Mouse (Mus musculus): ENCODE data around the gene Rims3. TPM values are rescaled to one million over a fixed set of nuclear protein-coding genes. Genes with fewer than 3 reads are reported as not detected.

Rims3 gene
- polyA plus RNA-seq, 1 experiment from 2014 or later: 10.7 TPM

- 77% methylated on average over 5 of the region's 5 CpGs for WGBS
- Histone ChIP-seq H3K4me1 (no peaks in the 10 kb centered on the region), H3K4me2 (replicated peaks) (no peak overlapping the region), H3K27ac (replicated peaks) (no peak overlapping the region), H3K36me3 (no peaks in the 10 kb centered on the region), H3K9me3 (no peaks in the 10 kb centered on the region), H3K4me3 (no peak overlapping the region), H3K27me3 (no peaks in the 10 kb centered on the region), H3K9ac (replicated peaks) (no peak overlapping the region)
- no peak for ATAC-seq (replicated peaks)
Measured at GRCm38 (mm10) chr4:120905644-120906043, 51.0 kb downstream of the Rims3 start.

GRCm38 (mm10) chr4:120909558-120910150, 55.0 kb downstream of the Rims3 start:
- 32% methylated on average over 15 of the region's 15 CpGs for WGBS
- H3K27ac ChIP-seq (replicated peaks): no peak overlapping the region

DNA sequence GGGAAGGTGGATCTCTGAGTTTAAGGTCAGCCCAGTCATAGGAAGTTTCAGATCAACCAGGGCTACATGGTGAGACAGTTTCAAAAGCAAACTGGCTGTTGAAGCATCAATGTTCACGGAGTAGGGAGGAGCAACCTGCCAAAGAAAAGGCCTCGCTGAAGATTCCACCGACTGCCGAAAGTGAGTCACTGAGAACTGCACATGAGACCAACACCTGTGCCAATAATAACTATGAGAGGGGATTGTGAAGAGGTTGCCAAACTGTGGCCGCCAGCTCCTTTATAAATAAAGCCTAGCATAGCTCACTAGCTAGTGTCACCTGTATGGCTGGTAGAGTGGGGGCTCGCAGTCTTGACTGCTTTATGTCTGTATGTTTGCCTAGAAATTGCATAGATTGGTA, 56.5 kb downstream of the Rims3 start:
- H3K4me3 ChIP-seq: no peak overlapping the region
- no peaks in the 10 kb centered on the region for H3K36me3 ChIP-seq
- H3K4me1 ChIP-seq: no peaks in the 10 kb centered on the region
- no peaks in the 10 kb centered on the region for H3K9me3 ChIP-seq
- no peak overlapping the region for H3K9ac ChIP-seq (replicated peaks)
- no peak overlapping the region for H3K27ac ChIP-seq (replicated peaks)
- no peak for ATAC-seq (replicated peaks)
- H3K4me2 ChIP-seq (replicated peaks): no peak overlapping the region
- 82% methylated on average over 6 of the region's 6 CpGs for WGBS
- no peaks in the 10 kb centered on the region for H3K27me3 ChIP-seq

More at GRCm38 (mm10) chr4:120909558-120910150, 55.0 kb downstream of the Rims3 start:
- no peaks in the 10 kb centered on the region for H3K9me3 ChIP-seq
- no peaks in the 10 kb centered on the region for H3K27me3 ChIP-seq
- H3K36me3 ChIP-seq: no peaks in the 10 kb centered on the region
- no peak; the same call in 1 of the 2 replicates for ATAC-seq (replicated peaks)
- no peak overlapping the region for H3K4me2 ChIP-seq (replicated peaks)
- no peak overlapping the region for H3K9ac ChIP-seq (replicated peaks)
- no peak overlapping the region for H3K4me3 ChIP-seq
- no peaks in the 10 kb centered on the region for H3K4me1 ChIP-seq

DNA sequence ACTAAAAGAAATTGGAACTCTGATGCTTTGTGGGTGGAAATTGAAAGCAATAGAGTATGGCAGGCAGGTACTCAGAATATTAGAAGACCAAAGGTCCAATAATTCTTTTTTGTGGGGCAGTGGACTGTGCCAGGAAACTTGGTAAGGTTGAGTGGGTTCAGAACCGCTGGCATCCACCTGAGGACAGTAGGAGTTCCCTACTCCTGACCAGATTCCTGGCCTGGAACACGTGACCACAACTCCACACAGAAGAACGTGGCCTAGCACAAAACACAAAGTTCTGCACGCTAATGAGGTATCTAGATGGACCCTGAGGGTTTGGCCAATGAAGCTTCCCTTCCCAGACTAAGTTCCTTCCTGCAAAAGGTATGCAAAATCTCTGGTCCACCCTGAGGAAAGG, 58.2 kb downstream of the Rims3 start:
- WGBS: 50% methylated on average over 4 of the region's 4 CpGs
- ATAC-seq (replicated peaks): no peak

GRCm38 (mm10) chr4:120913443-120913842, 58.8 kb downstream of the Rims3 start:
- no peak overlapping the region for H3K9ac ChIP-seq (replicated peaks)
- H3K4me1 ChIP-seq: no peaks in the 10 kb centered on the region
- H3K27me3 ChIP-seq: no peaks in the 10 kb centered on the region
- no peaks in the 10 kb centered on the region for H3K36me3 ChIP-seq
- 65% methylated on average over 8 of the region's 8 CpGs for WGBS
- ATAC-seq (replicated peaks): no peak
- H3K4me2 ChIP-seq (replicated peaks): no peak overlapping the region
- no peak overlapping the region for H3K27ac ChIP-seq (replicated peaks)
- no peak overlapping the region for H3K4me3 ChIP-seq
- no peaks in the 10 kb centered on the region for H3K9me3 ChIP-seq

More for the DNA sequence above, 58.2 kb downstream of the Rims3 start:
- no peak overlapping the region for H3K4me2 ChIP-seq (replicated peaks)
- H3K9ac ChIP-seq (replicated peaks): no peak overlapping the region
- no peaks in the 10 kb centered on the region for H3K27me3 ChIP-seq
- no peaks in the 10 kb centered on the region for H3K9me3 ChIP-seq
- H3K36me3 ChIP-seq: no peaks in the 10 kb centered on the region
- no peak overlapping the region for H3K27ac ChIP-seq (replicated peaks)
- H3K4me3 ChIP-seq: no peak overlapping the region
- no peaks in the 10 kb centered on the region for H3K4me1 ChIP-seq

- Histone ChIP-seq H3K27ac (replicated peaks) (no peak overlapping the region), H3K4me3 (no peak overlapping the region), H3K9me3 (no peaks in the 10 kb centered on the region), H3K36me3 (no peaks in the 10 kb centered on the region), H3K4me1 (no peaks in the 10 kb centered on the region), H3K9ac (replicated peaks) (no peak overlapping the region), H3K27me3 (no peaks in the 10 kb centered on the region), H3K4me2 (replicated peaks) (no peak overlapping the region)
- ATAC-seq (replicated peaks): no peak
- WGBS: 93% methylated on average over 1 of the region's 1 CpGs
Measured at GRCm38 (mm10) chr4:120913861-120914260, 59.2 kb downstream of the Rims3 start.

GRCm38 (mm10) chr4:120914501-120914900, 59.9 kb downstream of the Rims3 start:
- Histone ChIP-seq H3K4me3 (no peak overlapping the region), H3K36me3 (no peaks in the 10 kb centered on the region; the same call in 1 of the 2 replicates), H3K9me3 (no peaks in the 10 kb centered on the region), H3K4me2 (replicated peaks) (no peak overlapping the region), H3K27me3 (no peaks in the 10 kb centered on the region), H3K9ac (replicated peaks) (no peak overlapping the region), H3K4me1 (no peaks in the 10 kb centered on the region), H3K27ac (replicated peaks) (no peak overlapping the region)
- WGBS: 73% methylated on average over 4 of the region's 4 CpGs
- no peak for ATAC-seq (replicated peaks)

DNA sequence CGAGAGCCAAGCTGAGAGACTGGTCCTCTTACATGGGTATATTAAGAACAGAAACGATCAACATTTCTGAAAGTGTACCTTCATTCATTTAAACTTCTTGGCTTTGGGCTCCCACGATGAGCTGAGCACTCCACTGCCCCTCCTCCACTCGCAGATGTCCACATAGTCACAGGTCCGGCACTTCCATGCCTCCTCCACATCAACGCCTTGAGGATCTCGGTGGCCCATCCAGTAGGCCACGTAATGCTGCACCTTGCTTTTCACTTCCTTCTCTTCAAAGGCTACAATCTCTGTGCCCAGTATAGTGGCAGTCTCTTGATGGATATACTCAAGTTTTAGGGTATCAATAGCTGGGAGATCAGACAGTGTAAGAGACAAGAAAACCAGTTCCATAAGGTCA, 66.8 kb downstream of the Rims3 start:
- Histone ChIP-seq H3K9me3 (peaks cover 14% of the 10 kb centered on the region; the same call in 1 of the 2 replicates), H3K4me3 (no peak overlapping the region), H3K4me1 (peaks cover 18% of the 10 kb centered on the region), H3K36me3 (peaks cover 30% of the 10 kb centered on the region), H3K27me3 (no peaks in the 10 kb centered on the region), H3K27ac (replicated peaks) (no peak overlapping the region), H3K4me2 (replicated peaks) (no peak overlapping the region), H3K9ac (replicated peaks) (no peak overlapping the region)
- 97% methylated on average over 8 of the region's 8 CpGs for WGBS
- no peak for ATAC-seq (replicated peaks)

DNA sequence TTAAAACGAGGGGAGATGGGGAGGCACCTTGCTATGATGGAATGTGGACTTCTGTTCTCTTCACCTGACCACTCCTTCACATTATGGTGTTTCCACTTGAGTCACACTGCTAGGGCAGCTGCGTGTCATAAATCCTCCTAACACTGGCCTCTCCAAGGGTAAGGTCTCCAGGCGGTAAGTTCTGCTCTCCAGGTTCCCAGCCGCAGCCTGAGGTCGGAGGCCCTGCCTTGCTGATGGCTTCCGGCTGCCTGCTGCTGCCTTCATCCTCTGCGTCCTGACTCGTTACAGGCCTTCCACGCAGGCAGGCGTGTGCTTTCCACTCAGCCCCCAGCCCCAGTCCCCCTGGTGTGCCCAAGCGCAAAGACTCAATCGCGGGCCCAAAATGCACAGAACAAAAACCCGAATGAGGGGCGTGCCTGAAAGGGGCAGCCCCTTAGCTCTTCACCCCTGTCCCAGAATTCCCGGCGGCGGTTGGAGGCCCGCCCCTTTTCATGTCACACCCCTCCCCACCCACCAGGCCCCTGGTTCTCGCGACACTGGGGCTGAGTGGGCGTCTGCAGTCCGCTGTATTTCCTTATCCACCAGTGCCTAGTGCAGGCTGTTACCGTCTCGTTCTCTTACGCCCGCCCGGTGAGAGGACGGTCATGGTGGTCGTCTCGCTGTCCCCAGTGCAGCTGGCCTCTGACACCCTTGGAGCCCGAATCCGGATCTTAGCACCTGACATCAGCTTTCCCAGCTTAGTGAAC, 70.1 kb downstream of the Rims3 start, which contains the start of gene Exo5:
Gene Exo5 (minus strand): TSS at position 464 of the 746 bp plus-strand sequence.
- peaks cover 30% of the 10 kb centered on the region for H3K36me3 ChIP-seq
- peak within 1 kb of the TSS; percentile 68 for H3K4me2 ChIP-seq (replicated peaks)
- peak within 1 kb of the TSS; percentile 64 for H3K4me3 ChIP-seq
- under 1% methylated on average over 33 of the region's 33 CpGs for WGBS
- H3K9me3 ChIP-seq: peaks cover 14% of the 10 kb centered on the region; the same call in 1 of the 2 replicates
- H3K9ac ChIP-seq (replicated peaks): peak within 1 kb of the TSS; percentile 74
- no peaks in the 10 kb centered on the region for H3K27me3 ChIP-seq
- peak within 1 kb of the TSS; percentile 90 for H3K27ac ChIP-seq (replicated peaks)
- ATAC-seq (replicated peaks): peak; percentile 98
- H3K4me1 ChIP-seq: peaks cover 18% of the 10 kb centered on the region

GRCm38 (mm10) chr4:120925386-120925785, 70.8 kb downstream of the Rims3 start:
- peak overlapping the region; percentile 90 for H3K27ac ChIP-seq (replicated peaks)
- no peaks in the 10 kb centered on the region for H3K27me3 ChIP-seq
- H3K4me2 ChIP-seq (replicated peaks): peak overlapping the region; percentile 68
- H3K4me3 ChIP-seq: peak overlapping the region; percentile 64
- WGBS: 26% methylated on average over 3 of the region's 3 CpGs
- peaks cover 14% of the 10 kb centered on the region; the same call in 1 of the 2 replicates for H3K9me3 ChIP-seq
- H3K36me3 ChIP-seq: peaks cover 25% of the 10 kb centered on the region
- H3K9ac ChIP-seq (replicated peaks): peak overlapping the region; percentile 74
- 0 out of 2 replicates have a peak, but pooled peaks have one; percentile 38 for ATAC-seq (replicated peaks)
- peaks cover 18% of the 10 kb centered on the region for H3K4me1 ChIP-seq

DNA sequence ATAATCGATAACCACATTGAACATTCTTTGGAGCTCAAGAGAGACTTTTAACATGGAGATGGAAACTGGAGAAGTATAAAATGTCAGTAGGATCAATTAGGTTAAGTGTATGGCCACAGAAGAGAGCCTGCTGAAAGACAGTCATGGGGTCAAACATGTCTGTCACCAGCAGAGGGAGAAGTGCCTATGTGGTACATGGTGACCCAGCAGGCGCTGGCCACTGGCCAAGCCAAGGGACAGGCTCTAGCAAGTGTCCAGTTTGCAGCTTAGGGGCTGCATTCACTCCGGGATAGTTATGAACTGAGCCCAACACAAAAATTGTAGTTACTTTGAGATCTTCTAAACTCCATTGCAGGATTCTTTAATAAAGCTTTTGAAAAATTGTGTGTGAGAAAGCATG, 74.1 kb downstream of the Rims3 start:
- Histone ChIP-seq H3K4me1 (peaks cover 12% of the 10 kb centered on the region), H3K4me2 (replicated peaks) (no peak overlapping the region), H3K36me3 (peaks cover 5% of the 10 kb centered on the region), H3K27ac (replicated peaks) (no peak overlapping the region), H3K27me3 (no peaks in the 10 kb centered on the region), H3K4me3 (no peak overlapping the region), H3K9ac (replicated peaks) (no peak overlapping the region), H3K9me3 (no peaks in the 10 kb centered on the region)
- ATAC-seq (replicated peaks): no peak
- WGBS: 81% methylated on average over 3 of the region's 3 CpGs

DNA sequence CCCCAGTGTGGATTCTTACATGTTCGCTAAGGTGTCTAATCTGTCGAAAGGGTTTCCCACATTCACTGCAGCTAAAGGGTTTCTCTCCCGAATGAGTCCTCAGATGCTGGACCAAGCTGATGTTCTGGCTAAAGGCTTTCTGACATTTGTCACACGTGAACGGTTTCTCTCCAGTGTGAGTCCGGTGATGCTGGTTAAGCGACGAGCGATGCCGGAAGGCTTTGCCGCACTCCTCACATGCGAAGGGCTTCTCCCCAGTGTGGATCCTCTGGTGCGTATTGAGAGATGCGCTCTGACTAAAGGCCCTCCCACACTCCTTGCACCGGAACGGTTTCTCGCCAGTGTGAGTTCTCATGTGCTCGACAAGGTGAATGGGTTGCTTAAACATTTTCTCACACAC, 76.1 kb downstream of the Rims3 start:
- no peaks in the 10 kb centered on the region for H3K9me3 ChIP-seq
- peaks cover 5% of the 10 kb centered on the region for H3K36me3 ChIP-seq
- H3K27ac ChIP-seq (replicated peaks): no peak overlapping the region
- no peak overlapping the region for H3K4me3 ChIP-seq
- no peak overlapping the region for H3K9ac ChIP-seq (replicated peaks)
- no peaks in the 10 kb centered on the region for H3K27me3 ChIP-seq
- H3K4me2 ChIP-seq (replicated peaks): no peak overlapping the region
- no peaks in the 10 kb centered on the region for H3K4me1 ChIP-seq
- 95% methylated on average over 18 of the region's 18 CpGs for WGBS
- no peak for ATAC-seq (replicated peaks)
